Mouse (Mus musculus) WW6 (cell line): ENCODE measurements around the gene D930048N14Rik.
"Not testable (repeated sequence)": the region's sequence is repeated elsewhere in the genome, so short reads cannot be mapped to it uniquely, and the experiment has no call there.

Experiments
- DNase-seq: peaks from one replicate; pipeline ENCODE4 v3.0.0-alpha.2; 2013; ENCODE audit warnings: low read depth, low spot score

Gene D930048N14Rik

DNA sequence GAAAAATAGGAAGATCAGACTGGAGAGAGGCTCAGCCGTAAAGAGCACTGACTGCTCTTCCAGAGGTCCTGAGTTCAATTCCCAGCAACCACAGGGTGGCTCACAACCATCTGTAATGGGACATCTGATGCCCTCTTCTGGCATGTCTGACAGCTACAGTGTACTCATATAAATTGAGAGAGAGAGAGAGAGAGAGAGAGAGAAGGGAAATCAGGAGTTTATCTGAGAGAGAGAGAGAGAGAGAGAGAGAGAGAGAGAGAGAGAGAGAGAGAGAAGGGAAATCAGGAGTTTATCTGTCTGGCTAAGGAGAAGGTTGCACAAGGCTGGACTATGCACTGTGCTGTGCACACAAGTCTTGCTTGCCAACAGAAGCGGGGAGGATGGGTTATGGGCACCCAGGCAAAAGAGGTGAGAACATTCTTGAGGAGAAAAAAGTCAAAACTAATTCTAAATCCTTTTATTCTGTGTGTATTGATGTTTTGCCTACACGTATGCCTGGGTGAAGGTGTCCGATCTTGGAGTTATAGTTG, 2.2 kb downstream of the D930048N14Rik start:
- DNase-seq: no peak

DNA sequence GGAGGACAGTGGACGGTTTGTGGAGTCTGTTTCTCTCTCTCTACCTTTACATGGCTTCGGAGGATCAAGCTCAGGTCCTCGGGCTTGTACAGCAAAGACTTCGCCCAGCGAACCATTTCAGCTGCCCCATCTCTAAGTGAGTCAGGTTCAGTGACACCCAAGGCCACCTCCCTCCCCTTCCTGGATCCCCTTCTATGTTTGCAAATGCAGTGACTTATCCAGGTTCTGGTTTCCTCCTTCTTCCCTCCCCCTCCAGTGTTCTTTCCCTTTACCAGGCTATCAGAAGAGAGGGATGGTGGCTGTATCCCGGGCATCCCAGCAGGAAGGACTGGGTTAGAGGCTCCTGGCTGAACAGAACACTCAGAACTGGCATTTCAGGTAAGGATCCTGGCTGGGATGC, 3.0 kb downstream of the D930048N14Rik start:
- DNase-seq: no peak

DNA sequence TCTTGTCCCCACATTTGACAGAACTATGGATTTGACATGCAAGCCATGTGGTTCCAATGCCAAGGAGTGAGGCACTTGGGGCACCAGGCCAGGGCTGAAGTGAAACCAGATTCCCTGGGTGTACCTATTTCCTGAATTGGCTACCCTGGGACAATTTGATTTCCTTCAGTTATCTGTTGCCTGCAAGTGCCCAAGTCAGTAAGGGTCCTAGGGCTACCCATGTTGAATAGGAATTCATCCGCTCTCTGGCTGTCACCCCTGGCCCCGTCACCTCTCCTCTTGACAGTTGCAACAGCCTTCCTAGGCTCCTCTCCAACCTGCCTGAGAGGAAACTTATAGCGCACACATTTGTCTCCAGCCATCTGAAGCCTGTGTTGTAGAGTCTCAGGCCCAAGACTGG, 4.1 kb downstream of the D930048N14Rik start:
- no peak for DNase-seq

DNA sequence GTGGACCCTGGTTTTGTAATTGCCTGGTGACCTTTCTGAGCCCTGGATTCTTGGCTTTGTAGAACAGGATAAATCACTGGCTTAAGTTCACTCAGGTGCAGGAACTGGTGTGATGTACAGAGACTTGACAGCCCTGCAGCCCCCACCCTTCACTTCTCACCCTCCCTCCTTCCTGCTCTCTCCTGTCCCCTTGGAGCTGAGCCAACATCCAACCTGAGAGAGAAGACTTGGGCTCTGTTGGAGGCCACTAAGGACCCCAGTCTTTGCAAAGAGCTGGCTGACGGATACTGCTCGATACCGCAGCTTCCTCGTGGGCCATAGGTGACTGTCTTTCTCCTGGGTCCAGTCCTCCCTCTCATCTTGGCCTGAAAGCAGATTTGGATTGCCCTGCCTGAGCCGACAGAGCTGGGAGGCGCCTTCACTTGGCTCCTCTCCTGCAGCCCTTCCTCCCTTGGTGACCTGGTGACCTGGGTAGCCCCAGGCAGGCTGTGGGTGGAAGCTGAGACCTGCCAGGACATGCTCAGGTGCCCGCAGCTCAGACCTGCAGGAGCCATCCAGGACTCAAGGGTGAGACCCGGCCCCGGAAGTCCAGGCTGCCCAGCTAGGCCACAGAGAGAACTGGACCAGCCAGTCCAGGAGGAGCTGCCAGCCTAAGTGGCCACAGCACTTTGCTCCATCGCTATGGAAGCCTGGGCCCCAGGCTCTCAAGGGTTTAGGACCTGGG, 6.2 kb downstream of the D930048N14Rik start:
- DNase-seq: no peak

DNA sequence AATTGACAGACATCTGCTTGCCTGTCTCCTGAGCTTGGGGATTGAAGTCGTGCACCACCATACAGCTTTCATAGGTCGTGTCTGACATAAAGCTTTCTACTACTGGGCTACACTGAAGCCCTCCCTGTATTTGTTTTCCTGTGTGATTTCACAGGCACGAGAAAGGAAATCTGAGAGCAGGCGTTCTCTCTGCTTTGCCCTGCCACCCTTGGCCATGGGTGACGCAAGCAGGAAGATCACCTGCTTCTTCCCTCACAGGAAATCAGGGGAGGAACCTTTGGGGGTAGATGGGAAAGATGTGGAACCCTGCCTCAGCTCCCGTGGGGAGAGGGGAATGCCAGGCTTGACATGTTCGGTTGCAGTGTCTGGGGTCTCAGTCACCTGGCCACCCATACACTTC, 7.5 kb downstream of the D930048N14Rik start:
- no peak for DNase-seq

DNA sequence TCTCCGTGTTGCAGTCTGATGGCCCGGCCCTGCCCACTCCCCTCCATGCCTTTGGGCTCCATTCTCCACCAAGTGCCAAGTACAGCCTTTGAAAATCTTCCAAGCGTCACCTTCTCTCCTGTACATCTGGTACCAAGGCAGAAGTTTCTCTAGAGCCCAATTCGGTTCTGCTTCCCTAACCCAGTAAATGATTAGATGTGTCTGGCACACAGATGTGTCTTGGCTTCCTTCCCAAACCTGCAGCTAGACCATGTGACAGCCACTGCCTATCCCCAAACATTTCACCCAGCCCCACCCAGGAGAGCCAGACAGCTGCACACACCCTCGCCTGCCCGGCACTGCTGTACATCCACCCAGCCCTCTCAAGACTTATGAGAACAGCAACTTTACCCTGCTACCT, 8.0 kb downstream of the D930048N14Rik start:
- DNase-seq: no peak

DNA sequence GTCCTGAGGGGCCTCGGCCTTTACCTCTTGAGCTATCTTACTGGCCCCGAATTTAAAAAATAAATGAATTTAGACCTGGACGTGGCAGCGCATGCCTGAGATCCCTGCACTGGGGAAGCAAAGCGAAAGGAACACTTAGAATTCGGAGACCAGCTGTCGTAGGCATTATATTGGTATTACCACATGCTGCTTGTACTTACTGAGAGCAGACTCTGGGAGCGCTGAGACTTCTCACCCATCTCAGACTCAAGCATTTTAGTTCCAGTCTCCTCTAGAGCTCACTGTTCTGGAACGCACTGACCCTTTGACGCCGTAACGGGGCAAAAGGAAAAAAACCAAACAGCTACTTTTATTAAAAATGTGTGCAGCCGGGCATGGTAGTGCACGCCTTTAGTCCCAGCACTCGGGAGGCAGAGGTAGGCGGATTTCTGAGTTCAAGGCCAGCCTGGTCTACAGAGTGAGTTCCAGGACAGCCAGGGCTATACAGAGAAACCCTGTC, 11.2 kb downstream of the D930048N14Rik start:
- no peak for DNase-seq

DNA sequence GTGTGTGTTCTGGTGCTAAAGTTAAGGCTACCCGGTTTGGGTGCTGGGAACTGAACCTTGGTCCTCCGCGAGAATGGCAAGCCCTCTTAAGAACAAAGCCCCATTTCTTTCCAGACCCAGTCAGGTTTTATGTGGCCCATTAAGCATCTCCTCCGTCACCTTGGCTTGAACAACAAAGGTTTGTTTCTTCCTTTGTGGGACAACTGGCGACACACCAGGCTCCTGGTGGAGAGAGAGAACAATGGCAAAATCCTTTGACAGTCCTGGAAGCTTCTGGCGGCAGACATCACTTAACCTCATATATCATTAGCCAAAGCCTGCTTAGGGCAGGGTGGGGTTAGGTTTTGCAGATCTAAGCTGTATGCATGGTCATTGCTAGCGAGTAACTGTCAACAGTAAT, 11.9 kb downstream of the D930048N14Rik start:
- DNase-seq: no peak

DNA sequence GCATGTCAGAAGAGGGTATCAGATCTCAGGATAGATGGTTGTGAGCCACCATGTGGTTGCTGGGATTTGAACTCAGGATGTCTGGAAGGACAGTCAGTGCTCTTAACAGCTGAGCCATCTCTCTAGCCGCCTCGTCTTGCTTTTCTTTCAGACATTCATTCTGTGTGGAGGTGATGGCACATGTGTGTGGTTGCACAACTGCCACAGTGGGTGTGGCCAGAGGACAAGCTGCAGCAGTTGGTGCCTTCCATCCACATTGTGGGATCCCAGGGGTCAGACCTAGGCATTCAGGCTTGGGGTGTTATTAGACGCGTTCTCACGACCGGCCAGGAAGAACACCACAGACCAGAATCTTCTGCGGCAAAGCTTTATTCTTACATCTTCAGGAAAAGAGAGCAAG, 14.0 kb downstream of the D930048N14Rik start:
- DNase-seq: not testable (repeated sequence)

DNA sequence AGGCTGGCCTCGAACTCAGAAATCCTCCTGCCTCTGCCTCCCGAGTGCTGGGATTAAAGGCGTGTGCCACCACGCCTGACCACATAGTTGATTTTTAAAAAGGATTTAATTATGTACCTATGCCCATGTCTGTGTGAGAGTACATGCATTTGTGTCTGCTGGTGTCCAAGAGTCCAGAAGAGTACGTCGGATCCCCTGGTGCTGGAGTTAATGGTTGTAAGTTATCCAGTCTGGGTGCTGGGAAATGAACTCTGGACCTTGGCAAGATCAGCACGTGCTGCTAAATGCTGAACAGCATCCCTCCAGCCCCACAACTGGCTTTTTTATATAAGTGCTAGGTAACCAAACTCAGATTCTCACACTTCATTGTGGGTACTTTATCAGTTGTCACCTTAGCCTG, 20.1 kb downstream of the D930048N14Rik start:
- no peak for DNase-seq

DNA sequence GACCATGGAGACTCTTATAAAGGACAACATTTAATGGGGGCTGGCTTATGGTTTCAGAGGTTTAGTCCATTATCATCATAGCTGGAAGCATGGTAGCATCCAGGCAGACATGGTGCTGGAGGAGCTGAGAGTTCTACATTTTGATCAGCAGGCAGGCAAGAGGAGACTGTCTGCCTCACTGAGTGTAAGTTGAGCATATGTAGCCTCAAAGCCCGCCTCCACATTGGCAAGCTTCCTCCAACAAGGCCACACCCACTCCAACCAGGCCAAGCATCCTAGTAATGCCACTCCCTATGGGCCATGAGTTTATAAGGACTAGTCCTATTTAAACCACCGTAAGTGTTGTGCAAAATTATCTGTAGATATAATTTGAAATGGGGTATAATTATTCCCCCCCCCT, 20.6 kb downstream of the D930048N14Rik start:
- no peak for DNase-seq

DNA sequence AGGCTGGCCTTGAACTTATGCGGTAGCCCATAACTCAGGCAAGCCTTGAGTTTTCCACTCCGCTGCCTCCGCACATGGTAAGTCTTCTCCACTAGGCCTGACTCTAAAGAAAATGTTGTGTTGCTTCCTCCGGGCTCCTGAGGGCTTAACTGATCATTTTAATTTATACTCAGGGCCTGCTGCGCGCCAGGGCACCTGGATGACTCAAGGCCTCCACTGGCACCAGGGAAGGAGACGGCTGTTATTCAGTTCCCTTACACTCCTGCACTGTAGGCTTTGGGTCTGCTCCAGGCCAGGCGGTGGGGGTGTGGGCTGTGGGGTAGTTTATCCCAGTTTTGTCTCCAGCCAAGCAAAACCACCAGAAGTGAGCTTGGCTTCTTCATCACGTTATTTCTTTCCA, 22.5 kb downstream of the D930048N14Rik start:
- no peak for DNase-seq

DNA sequence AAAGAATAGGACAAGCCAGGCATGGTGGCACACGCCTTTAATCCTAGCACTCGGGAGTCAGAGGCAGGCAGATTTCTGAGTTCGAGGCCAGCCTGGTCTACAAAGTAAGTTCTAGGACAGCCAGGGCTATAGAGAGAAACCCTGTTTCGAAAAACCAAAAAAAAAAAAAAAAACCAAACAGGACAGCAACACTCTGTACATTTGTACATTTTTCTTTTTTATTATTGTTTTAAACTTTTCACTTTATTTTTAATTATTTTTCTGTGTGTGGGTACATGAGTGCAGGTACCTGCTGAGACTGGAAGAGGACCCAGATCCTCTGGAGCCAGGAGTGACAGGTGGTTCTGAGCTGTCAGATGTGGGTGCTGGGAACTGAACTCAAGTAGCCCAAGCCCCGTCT, 24.6 kb downstream of the D930048N14Rik start:
- DNase-seq: no peak

DNA sequence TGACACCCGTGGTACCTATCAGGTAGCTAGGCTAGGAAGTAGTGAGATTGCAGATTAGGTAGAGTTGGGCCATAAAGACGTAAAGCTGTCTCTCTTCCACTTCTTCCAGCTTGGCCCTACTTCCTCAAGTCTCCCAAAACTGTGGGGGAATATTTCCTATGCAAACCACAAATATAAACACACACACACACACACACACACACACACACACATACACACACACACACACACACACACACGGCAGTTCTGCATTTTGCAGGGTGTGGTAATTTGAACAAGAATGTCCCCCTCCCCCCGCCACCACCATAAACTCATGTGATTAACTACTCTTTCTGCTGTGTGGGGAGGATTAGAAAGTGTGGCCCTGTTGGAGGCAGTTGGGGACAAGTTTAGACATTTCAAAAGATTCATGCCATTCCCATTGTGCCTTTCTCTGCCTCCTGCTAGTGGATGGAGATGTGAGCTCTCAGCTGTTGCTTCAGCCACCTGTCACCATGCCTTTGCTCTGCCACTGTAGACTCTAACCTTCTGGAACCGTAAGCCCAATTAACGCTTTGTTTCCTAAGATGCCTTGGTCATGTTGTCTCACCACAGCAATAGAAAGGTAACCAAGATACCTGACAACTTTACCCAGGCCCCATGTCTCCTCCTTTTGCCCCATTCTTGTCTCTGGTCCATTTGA, 27.1 kb downstream of the D930048N14Rik start:
- no peak for DNase-seq

DNA sequence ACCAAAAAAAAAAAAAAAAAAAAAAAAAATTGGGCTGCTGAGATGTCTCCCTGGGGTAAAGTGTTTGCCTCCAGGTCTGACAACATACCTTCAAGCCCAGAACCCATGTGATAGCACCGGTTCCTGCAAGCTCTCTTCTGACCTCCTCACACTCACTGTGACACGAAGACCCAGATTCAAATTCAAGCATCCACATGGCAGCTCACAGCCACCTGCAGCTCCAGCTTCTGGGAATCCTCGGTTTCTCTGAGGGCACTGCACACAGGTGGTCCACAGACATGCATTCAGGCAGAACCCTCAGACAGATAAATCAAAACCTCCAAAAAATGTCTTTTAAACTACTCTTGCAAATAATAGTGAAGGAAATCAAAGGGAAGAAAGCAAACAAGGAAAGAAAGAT, 28.7 kb downstream of the D930048N14Rik start:
- DNase-seq: no peak

DNA sequence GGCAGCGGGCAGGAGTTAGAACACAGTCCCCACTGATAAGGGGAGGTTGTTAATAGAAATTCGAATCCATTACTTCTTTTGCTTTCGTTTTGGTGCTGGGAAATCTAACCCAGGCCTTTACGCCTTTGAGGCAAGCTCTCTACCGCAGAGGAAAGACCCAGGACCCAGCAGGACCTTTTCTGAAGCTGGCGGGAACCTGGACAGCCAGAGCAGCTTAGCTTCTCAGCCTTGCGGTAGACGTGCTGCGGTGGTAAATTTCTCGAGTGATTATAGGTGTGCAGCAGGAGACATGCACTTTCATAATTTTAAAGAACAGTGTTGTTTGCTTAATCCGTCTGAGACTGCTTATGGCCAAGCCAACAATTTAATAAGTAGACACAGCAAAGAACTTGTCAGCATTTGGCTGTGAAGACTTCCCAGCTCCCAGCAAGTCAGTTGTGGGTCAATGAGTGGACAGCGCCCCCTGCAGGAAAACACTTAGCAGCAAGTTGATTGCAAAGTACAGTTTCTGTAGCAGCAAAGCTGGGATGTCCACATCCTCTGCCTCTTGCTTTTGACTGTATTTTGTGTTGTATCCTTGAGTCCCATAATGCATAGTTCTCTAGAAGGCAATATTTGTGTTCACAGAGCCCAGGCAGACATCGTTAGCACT, 30.7 kb downstream of the D930048N14Rik start:
- DNase-seq: peak; percentile 84

DNA sequence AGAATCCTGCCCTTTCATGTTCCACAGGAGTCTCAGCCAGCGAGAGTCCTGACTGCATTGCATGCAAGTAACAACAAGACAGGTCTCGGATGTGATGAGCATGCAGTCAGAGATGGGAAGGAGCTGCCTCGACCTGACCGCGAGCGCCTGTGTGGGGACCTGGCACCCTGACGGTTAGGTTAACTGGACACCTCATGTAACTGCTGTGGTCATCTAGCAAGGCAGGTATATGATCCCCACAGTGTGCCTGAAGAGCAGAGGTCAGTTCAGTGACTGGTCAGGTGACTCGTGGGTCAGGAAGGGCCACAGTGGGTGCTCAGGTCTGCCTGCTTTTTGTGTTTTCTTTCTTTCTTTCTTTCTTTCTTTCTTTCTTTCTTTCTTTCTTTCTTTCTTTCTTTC, 31.2 kb downstream of the D930048N14Rik start:
- DNase-seq: no peak

DNA sequence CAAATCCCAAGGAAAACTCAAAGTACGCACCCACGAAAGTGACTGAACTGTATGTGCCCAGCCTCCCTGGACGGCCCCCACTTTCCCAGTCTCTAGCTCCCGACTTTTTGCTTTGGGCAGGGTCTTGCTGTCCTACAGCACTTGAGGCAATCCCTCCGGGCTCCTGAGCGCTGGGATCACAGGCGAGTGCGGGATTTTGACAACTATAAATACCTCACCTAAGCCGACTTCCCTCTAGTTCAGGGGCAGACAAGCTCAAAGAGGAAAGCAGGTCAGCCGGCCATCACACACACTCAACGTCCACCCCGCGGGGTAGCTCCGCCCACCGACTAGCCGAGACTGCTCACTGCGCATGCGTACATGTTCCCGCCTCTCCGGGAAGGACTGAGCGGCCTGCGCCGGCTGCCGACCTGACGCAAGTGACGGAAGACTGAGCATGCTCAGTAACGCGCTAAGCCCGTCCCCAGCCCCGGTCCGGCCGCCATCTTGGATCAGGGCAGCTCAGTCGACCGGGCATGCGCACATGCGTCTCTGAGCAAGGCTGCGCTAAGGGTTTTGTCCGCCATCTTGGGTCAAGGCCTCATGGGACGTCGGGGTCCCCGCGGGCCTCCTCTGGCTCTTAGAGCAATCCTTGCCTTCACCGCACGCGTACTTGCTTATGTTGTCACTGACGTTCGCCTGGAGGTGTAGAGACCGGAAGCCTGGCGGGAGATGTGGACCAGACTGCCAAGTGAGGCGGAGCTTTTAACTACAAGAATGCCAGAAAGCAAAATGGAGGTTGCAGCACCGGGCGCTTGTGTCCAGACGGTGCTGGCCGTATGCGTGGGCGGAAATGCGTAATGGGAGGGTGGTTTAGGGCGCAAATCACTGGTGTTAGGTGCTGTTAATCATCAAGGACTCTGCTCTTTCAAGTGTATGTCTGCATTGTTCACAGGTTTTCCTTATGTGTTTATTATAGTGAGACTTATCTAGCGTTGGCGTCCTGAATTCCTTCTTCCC, 37.9 kb downstream of the D930048N14Rik start, which contains the start of gene 0610009B22Rik:
Gene 0610009B22Rik, minus strand, starts transcription at position 545 of the 999 bp plus-strand sequence.
- DNase-seq: peak; percentile 100

DNA sequence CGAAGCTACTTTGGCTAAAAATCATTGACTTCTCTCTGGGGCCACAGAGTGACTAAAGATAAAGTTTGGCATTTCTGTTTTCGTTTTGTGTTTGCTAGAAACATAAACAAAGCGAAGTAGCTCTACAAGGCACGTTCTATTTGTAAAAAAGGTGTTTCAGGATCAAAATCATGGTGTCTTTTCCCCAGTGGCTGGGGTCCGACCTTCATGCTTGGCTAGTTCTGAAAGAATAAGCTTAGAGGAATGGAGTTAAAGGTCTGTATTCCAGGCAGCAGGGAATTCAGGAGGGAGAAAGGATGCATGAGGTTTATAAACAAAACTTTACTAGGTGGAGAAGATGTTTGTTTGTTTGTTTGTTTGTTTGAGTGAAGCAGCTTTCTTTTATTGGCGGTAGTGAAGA, 38.6 kb downstream of the D930048N14Rik start:
- DNase-seq: no peak

DNA sequence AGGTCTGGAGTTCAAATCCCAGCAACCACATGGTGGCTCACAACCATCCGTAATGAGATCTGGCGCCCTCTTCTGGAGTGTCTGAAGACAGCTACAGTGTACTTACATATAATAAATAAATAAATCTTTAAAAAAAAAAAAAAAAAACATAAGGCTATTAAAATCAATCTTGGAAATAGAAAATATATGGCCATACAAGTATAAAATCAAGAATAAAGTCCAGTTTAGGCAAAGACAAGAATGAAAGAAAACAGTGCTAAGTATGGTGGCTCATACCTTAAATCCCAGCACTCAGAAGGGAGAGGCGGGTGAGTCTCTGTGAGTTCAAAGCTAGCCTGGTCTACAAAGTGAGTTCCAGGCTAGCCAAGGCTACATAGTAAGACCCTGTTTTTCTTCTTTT, 39.8 kb downstream of the D930048N14Rik start:
- DNase-seq: not testable (repeated sequence)

DNA sequence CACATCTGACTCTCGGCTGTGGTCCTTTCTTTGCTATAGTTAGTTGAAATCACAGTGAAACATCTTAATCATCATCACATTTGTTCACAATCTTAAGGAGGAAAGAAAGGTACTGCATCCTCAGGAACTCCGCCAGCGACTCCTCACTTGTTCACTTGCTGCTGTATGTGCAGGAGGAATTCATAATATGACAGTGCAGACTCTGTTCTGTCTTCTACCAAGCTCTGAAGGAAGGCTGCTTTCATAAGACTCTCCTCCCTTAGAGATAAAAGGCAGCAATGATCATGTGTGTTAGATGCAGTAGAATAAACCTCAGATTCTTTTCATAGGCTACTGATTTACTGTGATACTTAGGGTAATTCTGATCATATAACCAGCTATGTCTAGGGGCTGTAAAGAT, 44.2 kb downstream of the D930048N14Rik start:
- DNase-seq: no peak
